Mouse (Mus musculus): ENCODE measurements around the gene Hivep3. TPM values are rescaled to one million over a fixed set of nuclear protein-coding genes. Genes with fewer than 3 reads are reported as not detected.

The Hivep3 gene
- 3.6 and 3.7 TPM in 2 replicates for polyA plus RNA-seq (2015; fragmentation: Nextera tagmentation; extraction: Ambion mirVana)

DNA sequence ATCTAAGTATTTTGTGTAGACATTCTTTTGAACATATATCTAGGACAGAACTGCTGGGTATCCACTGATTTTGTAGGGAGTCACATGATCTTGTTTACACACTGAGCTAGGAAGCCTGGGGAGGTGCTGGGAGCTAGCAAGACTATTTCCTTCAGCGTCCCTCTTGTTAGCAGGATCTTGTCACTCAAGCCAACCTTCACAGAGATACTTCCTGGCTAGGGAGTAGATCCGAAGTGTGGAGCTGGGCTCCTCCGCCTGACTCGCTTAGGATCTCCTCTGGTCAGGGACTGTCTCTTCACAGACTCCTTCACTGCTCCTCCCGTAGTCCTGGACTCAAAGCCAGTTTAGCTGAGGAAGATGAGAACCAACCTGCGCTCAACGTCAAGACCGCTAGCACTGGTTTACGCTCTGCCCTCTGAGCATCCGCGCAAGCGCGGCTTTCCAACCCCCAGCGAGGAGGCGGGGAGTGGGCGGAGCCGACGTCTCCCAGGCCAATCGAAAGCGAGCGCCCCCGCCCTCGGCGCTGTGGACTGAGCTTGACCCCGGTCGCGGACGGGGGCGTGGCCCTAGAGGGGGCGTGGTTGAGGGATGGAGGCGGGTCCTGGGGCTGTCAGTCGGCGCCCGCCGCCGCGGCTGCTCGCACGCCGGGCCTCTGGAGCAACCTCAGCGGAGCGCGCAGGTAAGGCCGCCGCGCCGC, at the start of gene Hivep3:
Gene Hivep3 (plus strand): TSS at position 601 of the 697 bp plus-strand sequence.
- Histone ChIP-seq H3K9ac (peak within 1 kb of the TSS; percentile 73), H3K4me1 (no peaks in the 10 kb centered on the region), H3K27ac (0 out of 2 replicates have a peak within 1 kb of the TSS, but pooled peaks have one; percentile 48), H3K4me3 (peak within 1 kb of the TSS; percentile 76), H3K4me2 (peak within 1 kb of the TSS; percentile 99), H3K9me3 (no peaks in the 10 kb centered on the region), H3K27me3 (peaks cover 37% of the 10 kb centered on the region), H3K36me3 (no peaks in the 10 kb centered on the region)
- WGBS = under 1% methylated on average over 47 of the region's 47 CpGs
- ATAC-seq (ENCODE audit: insufficient number of reproducible peaks, insufficient read depth, low FRiP score, low TSS enrichment, low read depth) = peak; percentile 95

DNA sequence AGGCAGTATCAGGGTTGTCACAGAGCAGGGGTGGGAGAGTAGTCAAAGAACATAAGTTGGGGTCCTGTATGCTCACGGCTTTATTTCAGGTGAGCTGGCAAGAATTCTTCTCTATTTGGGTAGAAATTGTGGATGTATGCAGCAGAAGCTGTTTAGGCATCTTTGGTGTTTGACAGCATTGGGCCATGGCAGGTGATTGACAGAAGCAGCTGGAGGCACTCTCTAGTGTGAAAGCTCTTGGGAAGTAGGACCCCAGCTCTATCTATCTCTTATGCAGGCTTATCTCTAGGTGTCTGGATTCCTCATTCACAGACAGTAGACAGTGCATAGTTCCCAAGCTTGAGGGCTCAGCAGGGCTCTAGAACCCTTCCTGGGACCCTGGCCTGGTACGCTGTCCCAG, 47.8 kb upstream of the Hivep3 start:
- ATAC-seq (ENCODE audit: insufficient number of reproducible peaks, insufficient read depth, low FRiP score, low TSS enrichment, low read depth) = no peak
- no peaks in the 10 kb centered on the region for H3K36me3 ChIP-seq
- no peak overlapping the region for H3K4me3 ChIP-seq
- H3K27ac ChIP-seq = no peak overlapping the region
- H3K4me2 ChIP-seq = no peak overlapping the region
- no peaks in the 10 kb centered on the region for H3K27me3 ChIP-seq
- WGBS = 91% methylated on average over 2 of the region's 2 CpGs
- H3K9me3 ChIP-seq = no peaks in the 10 kb centered on the region
- no peaks in the 10 kb centered on the region for H3K4me1 ChIP-seq
- no peak overlapping the region for H3K9ac ChIP-seq

DNA sequence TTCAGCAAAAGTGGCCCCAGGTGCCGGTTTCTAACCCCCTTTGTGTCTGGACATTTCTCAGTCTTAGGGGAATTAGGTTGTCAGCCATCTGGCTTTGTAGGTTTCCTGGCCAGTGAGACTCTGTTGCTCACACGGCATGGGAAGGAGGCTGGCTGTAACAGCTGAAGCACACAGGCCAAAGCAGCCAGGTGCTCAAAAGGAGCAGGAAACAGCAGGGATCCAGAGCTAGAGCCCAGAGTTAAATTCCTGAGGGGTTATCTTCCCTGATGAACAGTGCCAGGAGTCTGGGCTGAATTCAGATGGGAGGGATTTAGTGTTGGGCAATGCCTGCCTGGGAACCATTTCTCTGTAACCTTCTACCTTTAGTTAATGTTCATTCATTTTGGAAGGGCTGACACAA, 35.2 kb upstream of the Hivep3 start:
- Histone ChIP-seq H3K4me3 (no peak overlapping the region), H3K27ac (no peak overlapping the region), H3K9me3 (no peaks in the 10 kb centered on the region), H3K27me3 (no peaks in the 10 kb centered on the region), H3K4me2 (no peak overlapping the region), H3K4me1 (no peaks in the 10 kb centered on the region), H3K36me3 (no peaks in the 10 kb centered on the region), H3K9ac (no peak overlapping the region)
- WGBS = 50% methylated on average over 2 of the region's 2 CpGs
- no peak for ATAC-seq (ENCODE audit: insufficient number of reproducible peaks, insufficient read depth, low FRiP score, low TSS enrichment, low read depth)

DNA sequence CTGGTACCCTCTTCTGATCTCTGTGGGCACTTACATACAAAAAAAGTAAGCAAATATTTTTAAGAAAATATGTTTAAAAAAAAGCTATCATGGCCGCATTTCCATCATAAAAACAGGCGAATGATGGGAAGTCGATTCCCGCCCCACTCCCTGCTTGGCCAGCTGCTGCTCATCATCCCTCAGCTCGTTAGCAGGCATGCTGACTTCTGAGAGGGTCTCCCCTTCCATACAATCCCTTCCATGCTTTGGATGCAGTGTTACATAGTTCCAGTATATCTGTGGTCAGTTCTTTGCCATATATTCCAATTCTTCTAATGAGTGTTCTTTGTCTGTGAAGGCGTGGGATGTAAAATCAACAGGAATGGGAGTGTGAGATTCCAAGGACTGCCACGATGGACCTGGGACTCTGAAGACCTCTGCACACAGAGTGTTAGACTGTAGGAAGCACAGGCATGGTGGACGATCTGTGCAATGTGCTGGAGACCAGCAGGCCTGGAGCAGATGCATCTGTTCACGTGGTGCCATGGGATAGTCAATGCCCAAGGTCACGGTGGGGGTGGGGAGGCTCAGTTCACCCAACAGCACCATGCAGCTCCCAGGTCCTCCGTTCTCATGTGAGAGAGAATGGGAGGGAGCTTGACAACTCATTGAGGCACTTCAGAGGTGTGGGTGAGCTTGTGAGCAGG, 32.2 kb upstream of the Hivep3 start:
- no peaks in the 10 kb centered on the region for H3K4me1 ChIP-seq
- no peak overlapping the region for H3K9ac ChIP-seq
- no peaks in the 10 kb centered on the region for H3K27me3 ChIP-seq
- H3K36me3 ChIP-seq = no peaks in the 10 kb centered on the region
- no peak overlapping the region for H3K4me2 ChIP-seq
- H3K9me3 ChIP-seq = no peaks in the 10 kb centered on the region
- 83% methylated on average over 11 of the region's 11 CpGs for WGBS
- ATAC-seq (ENCODE audit: insufficient number of reproducible peaks, insufficient read depth, low FRiP score, low TSS enrichment, low read depth) = no peak
- no peak overlapping the region for H3K27ac ChIP-seq
- no peak overlapping the region for H3K4me3 ChIP-seq

DNA sequence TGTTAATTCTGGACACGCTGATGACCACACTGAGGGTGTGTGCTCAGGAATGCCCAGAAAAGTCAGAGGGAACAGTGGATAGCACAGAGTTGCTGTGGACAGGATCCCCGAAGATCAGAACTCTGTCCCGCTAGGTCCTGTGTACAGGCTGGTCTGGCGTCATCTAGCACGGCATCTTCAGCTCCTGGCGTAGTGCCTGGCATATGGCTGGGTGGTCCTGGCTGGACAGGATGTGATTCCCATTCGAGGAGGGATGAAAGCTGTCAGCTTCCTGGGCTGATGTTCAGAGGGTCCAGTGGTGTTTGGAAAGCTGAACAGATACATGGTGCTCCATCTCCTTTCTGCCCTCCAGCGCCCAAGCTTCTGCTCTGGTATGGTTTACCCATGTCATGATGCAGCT, 29.6 kb upstream of the Hivep3 start:
- H3K4me3 ChIP-seq = no peak overlapping the region
- H3K4me1 ChIP-seq = no peaks in the 10 kb centered on the region
- ATAC-seq (ENCODE audit: insufficient number of reproducible peaks, insufficient read depth, low FRiP score, low TSS enrichment, low read depth) = no peak
- H3K9me3 ChIP-seq = no peaks in the 10 kb centered on the region
- H3K4me2 ChIP-seq = no peak overlapping the region
- H3K27me3 ChIP-seq = no peaks in the 10 kb centered on the region
- no peak overlapping the region for H3K27ac ChIP-seq
- no peak overlapping the region for H3K9ac ChIP-seq
- no peaks in the 10 kb centered on the region for H3K36me3 ChIP-seq
- WGBS = 89% methylated on average over 8 of the region's 8 CpGs

DNA sequence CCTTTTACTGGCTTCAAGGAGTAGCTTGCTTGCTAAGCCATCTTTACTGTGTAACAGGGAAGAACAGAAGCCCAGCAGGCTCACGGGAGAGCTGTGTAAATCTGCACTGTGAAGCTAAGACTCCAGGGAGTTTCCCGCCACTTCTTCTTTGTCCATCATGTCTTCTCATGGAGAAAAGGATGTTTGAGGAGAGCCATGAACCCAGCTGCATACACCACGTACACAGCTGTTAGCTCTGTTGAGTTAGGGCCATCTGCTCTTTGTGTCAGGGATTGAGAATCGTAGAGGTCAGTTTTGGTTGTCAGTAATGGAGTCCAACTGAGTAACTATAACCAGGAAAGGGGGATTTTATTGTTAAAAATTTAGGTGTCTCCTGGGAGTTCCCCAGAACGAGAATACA, 26.3 kb upstream of the Hivep3 start:
- H3K9ac ChIP-seq = no peak overlapping the region
- H3K27me3 ChIP-seq = no peaks in the 10 kb centered on the region
- H3K9me3 ChIP-seq = no peaks in the 10 kb centered on the region
- no peak overlapping the region for H3K4me2 ChIP-seq
- no peaks in the 10 kb centered on the region for H3K36me3 ChIP-seq
- ATAC-seq (ENCODE audit: insufficient number of reproducible peaks, insufficient read depth, low FRiP score, low TSS enrichment, low read depth) = no peak
- no peaks in the 10 kb centered on the region for H3K4me1 ChIP-seq
- H3K4me3 ChIP-seq = no peak overlapping the region
- no peak overlapping the region for H3K27ac ChIP-seq
- WGBS = 76% methylated on average over 5 of the region's 5 CpGs

DNA sequence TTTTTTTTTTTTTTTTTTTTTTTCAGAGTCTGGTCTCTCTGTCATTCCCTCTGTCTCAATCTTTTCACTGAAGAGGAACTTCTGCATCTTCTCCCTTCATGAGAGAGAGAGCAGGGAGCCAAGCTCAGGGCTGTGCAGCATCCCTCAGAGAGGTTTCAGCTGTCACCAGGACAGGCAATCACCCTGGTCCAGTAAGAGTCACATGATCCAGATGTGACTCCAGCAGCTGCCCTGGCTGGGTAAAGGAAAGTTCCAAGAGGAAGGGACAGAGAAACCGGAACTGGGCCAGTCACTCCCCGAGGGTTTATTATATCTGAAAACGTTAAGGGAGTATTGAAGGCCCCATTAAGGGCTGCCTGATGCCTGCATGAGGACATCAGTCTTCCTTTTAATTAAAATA, 25.8 kb upstream of the Hivep3 start:
- no peaks in the 10 kb centered on the region for H3K27me3 ChIP-seq
- no peak overlapping the region for H3K4me2 ChIP-seq
- H3K9me3 ChIP-seq = no peaks in the 10 kb centered on the region
- H3K9ac ChIP-seq = no peak overlapping the region
- no peaks in the 10 kb centered on the region for H3K4me1 ChIP-seq
- 21% methylated on average over 3 of the region's 3 CpGs for WGBS
- no peak for ATAC-seq (ENCODE audit: insufficient number of reproducible peaks, insufficient read depth, low FRiP score, low TSS enrichment, low read depth)
- no peak overlapping the region for H3K27ac ChIP-seq
- no peak overlapping the region for H3K4me3 ChIP-seq
- no peaks in the 10 kb centered on the region for H3K36me3 ChIP-seq

DNA sequence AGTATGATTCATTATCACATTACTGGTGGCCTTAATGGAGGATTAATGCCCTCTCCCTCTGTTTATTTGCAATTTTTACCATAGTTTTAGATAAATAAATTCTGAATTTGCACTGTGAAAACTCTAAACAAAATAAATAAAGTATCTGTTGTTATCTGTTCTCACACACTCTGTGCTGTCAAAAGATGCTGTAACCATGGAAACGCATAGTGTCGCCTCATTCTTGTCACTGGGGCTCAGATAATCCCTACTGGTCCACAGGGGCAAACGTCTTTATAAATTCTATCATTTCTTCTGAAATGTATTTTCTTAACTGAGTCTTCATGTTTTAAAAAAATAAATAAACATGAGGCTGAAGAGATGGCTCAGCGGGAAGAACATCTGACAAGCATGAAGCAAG, 23.4 kb upstream of the Hivep3 start:
- 75% methylated on average over 4 of the region's 4 CpGs for WGBS
- Histone ChIP-seq H3K36me3 (no peaks in the 10 kb centered on the region), H3K27me3 (no peaks in the 10 kb centered on the region)

DNA sequence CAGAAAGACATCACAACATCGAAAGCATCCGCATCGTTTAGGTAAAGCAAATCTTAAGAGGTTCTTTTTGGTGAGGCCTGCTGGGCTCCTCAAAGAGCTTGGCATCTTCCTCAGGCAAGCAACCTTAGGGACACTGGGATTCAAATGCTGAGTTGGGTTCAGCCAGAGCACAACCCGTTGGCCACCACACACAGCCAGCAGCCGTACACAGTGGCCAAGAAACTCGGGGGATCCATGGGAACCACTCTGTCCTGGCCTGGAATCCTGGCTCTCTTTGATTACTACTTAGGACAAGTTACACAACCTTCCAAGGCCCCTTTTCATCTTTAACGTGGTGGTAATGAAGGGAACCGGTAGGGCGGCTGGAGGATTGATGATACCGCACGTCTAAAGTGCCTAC, 16.1 kb upstream of the Hivep3 start:
- WGBS = 87% methylated on average over 11 of the region's 11 CpGs
- Histone ChIP-seq H3K36me3 (no peaks in the 10 kb centered on the region), H3K9me3 (no peaks in the 10 kb centered on the region), H3K4me1 (no peaks in the 10 kb centered on the region), H3K4me2 (no peak overlapping the region), H3K9ac (no peak overlapping the region), H3K4me3 (no peak overlapping the region), H3K27ac (no peak overlapping the region), H3K27me3 (no peaks in the 10 kb centered on the region)
- no peak for ATAC-seq (ENCODE audit: insufficient number of reproducible peaks, insufficient read depth, low FRiP score, low TSS enrichment, low read depth)

More for the DNA sequence above, 23.4 kb upstream of the Hivep3 start:
- H3K9ac ChIP-seq = no peak overlapping the region
- no peak overlapping the region for H3K4me2 ChIP-seq
- H3K4me3 ChIP-seq = no peak overlapping the region
- no peaks in the 10 kb centered on the region for H3K4me1 ChIP-seq
- no peaks in the 10 kb centered on the region for H3K9me3 ChIP-seq
- ATAC-seq (ENCODE audit: insufficient number of reproducible peaks, insufficient read depth, low FRiP score, low TSS enrichment, low read depth) = no peak
- H3K27ac ChIP-seq = no peak overlapping the region

DNA sequence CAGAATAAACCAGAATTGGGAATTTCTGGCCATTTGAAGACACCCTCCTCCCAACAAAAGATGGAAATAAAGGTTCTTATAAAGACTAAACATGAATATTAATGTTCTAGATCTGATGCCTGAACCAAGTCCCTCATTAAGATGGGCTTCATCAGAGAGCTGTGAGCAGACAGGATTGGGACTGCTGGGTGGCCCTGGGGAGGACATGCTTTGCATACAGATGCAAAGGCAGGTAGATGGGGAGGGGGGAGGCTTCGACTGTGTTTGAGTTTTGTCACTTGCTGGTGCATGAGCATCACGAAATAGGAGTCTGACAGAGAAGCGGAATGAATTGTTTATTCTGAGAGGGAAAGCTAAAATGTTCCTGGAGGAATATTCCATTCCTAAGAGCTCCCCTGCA, 12.1 kb upstream of the Hivep3 start:
- Histone ChIP-seq H3K4me3 (no peak overlapping the region), H3K9me3 (no peaks in the 10 kb centered on the region), H3K36me3 (no peaks in the 10 kb centered on the region), H3K27ac (no peak overlapping the region), H3K4me2 (no peak overlapping the region), H3K27me3 (peaks cover under 1% of the 10 kb centered on the region; the same call in 1 of the 2 replicates), H3K4me1 (no peaks in the 10 kb centered on the region), H3K9ac (no peak overlapping the region)
- 82% methylated on average over 3 of the region's 3 CpGs for WGBS
- no peak for ATAC-seq (ENCODE audit: insufficient number of reproducible peaks, insufficient read depth, low FRiP score, low TSS enrichment, low read depth)

DNA sequence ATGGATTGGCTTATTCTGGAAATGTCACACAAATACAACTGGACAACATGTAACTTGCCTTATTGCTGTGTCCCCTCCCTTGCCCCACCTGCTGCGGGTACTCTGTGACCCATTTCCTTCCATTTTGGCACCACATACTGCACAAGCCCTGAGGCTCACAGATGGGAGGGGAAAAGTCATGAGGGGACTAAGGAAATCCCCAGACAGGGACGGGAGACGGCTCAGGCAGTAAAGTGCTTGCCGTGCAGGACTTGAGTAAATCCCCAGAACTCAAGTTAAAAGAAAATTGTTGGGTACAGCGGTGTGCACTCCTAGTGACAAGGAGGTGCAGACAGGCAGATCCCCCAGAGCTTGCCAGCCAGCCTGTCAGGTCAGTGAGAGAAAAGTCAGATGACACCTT, 7.5 kb upstream of the Hivep3 start:
- Histone ChIP-seq H3K9ac (no peak overlapping the region), H3K36me3 (no peaks in the 10 kb centered on the region), H3K9me3 (no peaks in the 10 kb centered on the region), H3K27ac (no peak overlapping the region), H3K4me2 (no peak overlapping the region), H3K4me3 (no peak overlapping the region), H3K4me1 (no peaks in the 10 kb centered on the region), H3K27me3 (peaks cover 5% of the 10 kb centered on the region; the same call in 1 of the 2 replicates)
- WGBS = 49% methylated on average over 5 of the region's 5 CpGs
- no peak for ATAC-seq (ENCODE audit: insufficient number of reproducible peaks, insufficient read depth, low FRiP score, low TSS enrichment, low read depth)

DNA sequence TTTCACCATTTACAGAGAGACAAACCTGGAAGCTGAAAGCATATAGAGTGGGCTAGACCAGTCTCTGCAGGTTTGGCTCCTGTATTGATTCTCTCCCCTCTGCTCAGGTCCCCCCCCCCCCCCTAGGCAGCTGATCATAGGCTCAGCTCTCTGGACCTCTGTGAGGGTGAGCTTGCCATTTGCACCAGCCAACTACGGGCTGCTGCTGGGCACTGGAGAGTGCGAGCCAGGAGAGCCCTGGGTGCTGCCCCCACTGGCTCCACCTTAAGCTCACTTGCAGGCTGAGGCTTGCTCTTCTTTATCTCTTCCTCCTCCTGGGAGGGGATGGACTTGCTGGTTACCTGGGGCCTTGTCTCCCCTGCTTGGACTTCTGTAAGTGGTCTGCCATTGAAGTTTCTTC, 5.7 kb upstream of the Hivep3 start:
- Histone ChIP-seq H3K4me1 (no peaks in the 10 kb centered on the region), H3K9me3 (no peaks in the 10 kb centered on the region), H3K4me2 (no peak overlapping the region), H3K4me3 (no peak overlapping the region), H3K9ac (no peak overlapping the region), H3K27ac (no peak overlapping the region), H3K27me3 (peaks cover 10% of the 10 kb centered on the region; the same call in 1 of the 2 replicates), H3K36me3 (no peaks in the 10 kb centered on the region)
- ATAC-seq (ENCODE audit: insufficient number of reproducible peaks, insufficient read depth, low FRiP score, low TSS enrichment, low read depth) = no peak
- WGBS = 72% methylated on average over 2 of the region's 2 CpGs
